Mouse (Mus musculus): ENCODE data around the gene Kif12.

- TF ChIP-seq CTCF (IDR thresholded peaks at IDR 0.05; ENCODE audit: low read depth, low read length) (no peak), POLR2A (IDR thresholded peaks at IDR 0.05; ENCODE audit: borderline replicate concordance, low read depth, low read length) (no peak)
Measured at GRCm38 (mm10) chr4:63154028-63154427, 17.9 kb downstream of the Kif12 start.

Measured in bone marrow macrophage, adult 2 months (primary cell).